Mouse (Mus musculus): ENCODE measurements around the gene Plcl1.

DNA sequence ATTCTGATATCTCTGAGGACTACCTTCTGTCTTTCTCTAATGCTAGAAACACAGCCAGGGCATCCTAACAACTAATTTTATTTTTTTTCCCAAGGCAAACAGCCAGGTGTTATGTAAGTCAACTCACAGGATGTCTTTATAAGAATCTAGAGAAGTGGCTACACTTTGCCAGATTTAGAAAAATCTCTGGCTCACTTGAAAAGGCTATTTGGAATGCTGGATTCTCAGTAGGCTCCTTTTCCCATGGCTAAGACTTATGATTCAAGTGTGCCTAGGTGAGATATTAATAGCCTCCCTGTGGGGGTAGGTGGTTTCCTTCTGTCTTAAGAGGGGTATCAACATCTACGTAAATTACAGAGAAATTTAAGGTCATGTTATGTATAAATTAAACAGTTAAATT is 152.7 kb downstream of the Plcl1 start:
- TF ChIP-seq POLR2A (IDR thresholded peaks at IDR 0.05; ENCODE audit: borderline replicate concordance, low read depth, low read length) (no peak), CTCF (IDR thresholded peaks at IDR 0.05; ENCODE audit: low read depth, low read length) (no peak)
